Mouse (Mus musculus): ENCODE results near the gene Hist1h2ac. TPM values are rescaled to one million over a fixed set of nuclear protein-coding genes. Genes with fewer than 3 reads are reported as not detected.
A peak's percentile ranks its signal among the peaks of the same experiment; 100 is the strongest.
"Not testable (repeated sequence)": the region's sequence is repeated elsewhere in the genome, so short reads cannot be mapped to it uniquely, and the experiment has no call there.

Gene Hist1h2ac
- 1 to 10 TPM; 2.1 to 2.4 TPM for total RNA-seq (2021)

GRCm38 (mm10) chr13:23683755-23684281 is at the start of gene Hist1h2ac, which contains the start of gene Hist1h2bc:
Hist1h2ac (minus strand) TSS chr13:23683948.
Hist1h2bc (plus strand) TSS chr13:23684199.
- DNase-seq (ENCODE audit: low spot score in 2 of 2), result peak; percentile 91 to 98
- intact Hi-C loops (cut with DNase I), result loop anchor here (1.0 to 10.0 kb wide), 8 partner anchors 14 to 1967 kb away; partner anchors contain the start of genes Hist1h1e, Hist1h2ag, Hist1h2ai and Hist1h2bj

DNA sequence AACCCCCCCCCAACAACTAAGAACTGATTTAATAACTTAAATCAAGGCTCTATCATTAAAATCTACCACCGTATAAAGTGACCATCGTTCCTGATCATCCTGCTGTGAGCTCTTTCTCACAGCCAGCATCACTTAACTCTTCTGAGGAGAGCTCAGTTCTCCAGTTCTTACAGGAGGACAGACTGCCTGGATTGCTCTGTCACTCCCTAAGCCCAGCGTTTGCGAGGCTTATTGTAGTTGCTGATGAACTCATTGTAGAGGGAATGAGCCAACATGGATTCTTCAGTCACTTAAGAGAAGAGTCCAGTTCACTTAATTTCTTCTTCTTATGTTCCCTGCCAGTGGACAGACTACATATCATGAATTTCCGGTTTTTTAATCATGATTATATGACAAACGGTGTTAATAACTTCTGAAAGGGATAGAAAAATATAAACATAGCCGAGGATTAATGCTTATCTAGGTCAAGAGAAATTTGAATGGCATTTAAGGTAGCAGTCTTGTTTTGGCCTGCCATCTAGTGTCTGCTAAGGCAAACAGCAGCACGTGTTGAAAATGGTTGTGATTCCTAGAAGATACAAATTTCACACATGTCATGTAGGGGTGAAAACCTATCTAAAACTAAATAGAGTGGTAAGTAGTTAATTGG is 48.5 kb upstream of the Hist1h2ac start:
- intact Hi-C loops (cut with DNase I), result loop anchor here (1.0 kb wide), 1 partner anchor 31 kb away; no protein-coding TSS in a partner anchor
- DNase-seq (ENCODE audit: low spot score in 2 of 2), result peak; percentile 44 to 51

- no peak for DNase-seq (ENCODE audit: low spot score in 2 of 2)
- intact Hi-C loops (cut with DNase I), result no loop called here
Measured at GRCm38 (mm10) chr13:23730479-23730878, 46.7 kb upstream of the Hist1h2ac start.

GRCm38 (mm10) chr13:23729706-23730105 is 46.0 kb upstream of the Hist1h2ac start:
- intact Hi-C loops (cut with DNase I), result no loop called here
- no peak for DNase-seq (ENCODE audit: low spot score in 2 of 2)

DNA sequence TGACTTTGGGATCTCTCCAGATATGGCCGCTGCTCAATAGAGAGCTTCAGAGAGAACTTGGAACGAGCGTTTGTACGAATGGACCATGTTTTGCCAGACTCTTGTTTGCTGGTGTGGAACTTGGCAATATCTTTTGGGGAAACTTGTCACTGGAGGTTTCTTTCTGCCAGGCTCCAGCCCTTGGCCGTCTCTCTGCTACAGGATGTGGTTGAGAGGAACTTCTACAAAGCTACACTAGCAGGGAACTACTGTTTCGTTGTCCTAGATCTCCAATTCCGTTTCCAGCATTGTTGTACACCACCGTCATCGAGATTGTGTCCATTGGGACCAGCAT is 45.4 kb upstream of the Hist1h2ac start:
- no peak for DNase-seq (ENCODE audit: low spot score in 2 of 2)
- intact Hi-C loops (cut with DNase I), result no loop called here

- no peak for DNase-seq (ENCODE audit: low spot score in 2 of 2)
- intact Hi-C loops (cut with DNase I), result no loop called here
Measured at GRCm38 (mm10) chr13:23728472-23729191, 44.9 kb upstream of the Hist1h2ac start.

GRCm38 (mm10) chr13:23725213-23725612 is 41.5 kb upstream of the Hist1h2ac start:
- intact Hi-C loops (cut with DNase I), result no loop called here
- DNase-seq (ENCODE audit: low spot score in 2 of 2), result no peak

- no peak for DNase-seq (ENCODE audit: low spot score in 2 of 2)
- intact Hi-C loops (cut with DNase I), result no loop called here
Measured at GRCm38 (mm10) chr13:23724239-23724638, 40.5 kb upstream of the Hist1h2ac start.

- intact Hi-C loops (cut with DNase I); DNase-seq (ENCODE audit: low spot score in 2 of 2): not testable (repeated sequence)
Measured at GRCm38 (mm10) chr13:23717593-23718245, 34.0 kb upstream of the Hist1h2ac start.

DNA sequence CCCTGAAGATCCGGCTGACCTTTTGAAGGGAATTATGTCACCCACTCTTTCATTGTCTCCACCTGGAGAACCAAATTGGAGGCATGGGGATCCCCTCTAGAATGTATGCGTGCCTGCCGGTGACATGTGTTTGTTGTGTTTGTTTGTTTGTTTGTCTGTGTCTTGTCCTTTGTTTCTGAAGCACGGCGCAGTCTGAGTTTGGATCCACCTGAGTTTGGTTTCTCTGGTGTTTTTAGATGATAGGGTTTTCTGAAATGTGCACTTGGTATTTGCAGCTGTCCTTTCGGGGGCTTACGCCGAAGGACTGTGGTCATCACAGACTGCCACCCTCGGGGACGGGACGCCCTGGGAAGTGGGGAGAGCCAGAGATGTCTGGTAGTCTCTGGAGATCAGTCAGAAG is 33.4 kb upstream of the Hist1h2ac start:
- intact Hi-C loops (cut with DNase I), result no loop called here
- no peak for DNase-seq (ENCODE audit: low spot score in 2 of 2)

DNA sequence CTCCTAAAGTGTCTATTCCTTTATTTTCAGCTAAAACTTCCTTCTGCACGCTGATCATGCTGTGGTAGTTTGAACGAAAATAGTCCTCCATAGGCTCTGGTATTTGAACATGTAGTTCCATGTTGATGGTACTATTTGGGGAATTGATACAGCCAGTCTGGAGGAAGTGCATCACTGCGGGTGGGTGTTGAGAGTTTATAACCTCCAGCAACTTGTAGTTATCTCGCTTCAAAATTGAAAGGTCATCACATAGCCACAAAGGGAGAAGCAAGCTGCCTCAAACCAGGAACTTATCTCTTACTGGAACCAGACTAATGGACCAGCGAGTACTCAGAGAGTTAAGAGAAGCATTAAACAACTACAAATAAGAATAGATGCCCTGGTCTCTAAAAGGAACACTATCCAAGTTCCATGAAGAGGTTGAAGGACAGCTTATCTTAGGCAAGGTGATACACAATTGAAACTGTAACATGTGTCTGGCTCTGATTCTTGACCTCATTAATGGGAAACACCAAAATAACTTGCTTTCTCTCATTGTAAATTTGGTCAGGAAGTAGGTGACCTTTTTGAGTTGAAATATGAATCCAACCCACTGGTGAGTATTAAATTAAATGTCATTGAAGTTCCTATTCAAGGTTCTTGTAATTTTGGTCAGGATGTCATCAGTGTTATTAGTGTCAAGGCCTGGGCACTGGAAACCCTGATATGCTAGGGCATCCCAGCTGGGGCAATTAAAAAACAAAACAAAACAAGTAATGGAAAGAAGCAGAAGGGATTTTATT is 32.7 kb upstream of the Hist1h2ac start:
- intact Hi-C loops (cut with DNase I), result no loop called here
- no peak for DNase-seq (ENCODE audit: low spot score in 2 of 2)

DNA sequence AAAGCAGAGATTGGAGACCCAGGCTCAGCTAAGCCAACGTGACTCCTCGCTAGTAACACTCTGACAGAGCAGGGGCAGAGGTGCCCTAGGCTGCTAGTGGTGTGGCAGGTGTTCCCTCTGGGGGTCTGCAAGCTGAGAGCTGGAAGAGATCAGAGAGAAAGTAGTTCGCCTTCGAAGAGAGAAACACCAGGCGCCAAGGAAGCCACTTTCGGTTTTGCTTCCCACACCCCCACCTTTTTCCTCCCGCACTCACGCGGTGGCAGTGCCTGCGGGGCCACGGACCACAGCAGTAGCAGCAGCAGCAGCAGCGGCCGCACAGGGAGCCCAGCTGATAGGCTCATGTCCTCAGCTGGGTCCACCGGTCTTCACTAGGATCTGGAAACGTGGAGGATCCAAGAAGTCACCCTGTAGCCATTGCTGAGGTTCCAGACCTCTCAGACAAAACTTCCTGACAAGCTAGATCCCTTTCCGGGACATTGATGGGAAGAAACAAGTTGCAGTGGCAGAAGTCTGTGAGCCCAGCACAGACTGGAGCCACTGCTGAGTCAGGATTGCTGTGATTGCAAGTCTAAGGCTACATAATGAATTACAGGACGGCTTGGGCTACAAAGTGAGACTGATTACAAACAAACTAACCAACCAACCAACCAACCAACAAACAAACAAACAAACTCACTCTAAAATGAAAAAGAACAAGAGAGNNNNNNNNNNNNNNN is 26.8 kb upstream of the Hist1h2ac start, which contains the start of gene Hfe:
Gene Hfe, minus strand, starts transcription at position 481 of the 716 bp plus-strand sequence.
- intact Hi-C loops (cut with DNase I), result no loop called here
- peak; percentile 8 to 43 for DNase-seq (ENCODE audit: low spot score in 2 of 2)

DNA sequence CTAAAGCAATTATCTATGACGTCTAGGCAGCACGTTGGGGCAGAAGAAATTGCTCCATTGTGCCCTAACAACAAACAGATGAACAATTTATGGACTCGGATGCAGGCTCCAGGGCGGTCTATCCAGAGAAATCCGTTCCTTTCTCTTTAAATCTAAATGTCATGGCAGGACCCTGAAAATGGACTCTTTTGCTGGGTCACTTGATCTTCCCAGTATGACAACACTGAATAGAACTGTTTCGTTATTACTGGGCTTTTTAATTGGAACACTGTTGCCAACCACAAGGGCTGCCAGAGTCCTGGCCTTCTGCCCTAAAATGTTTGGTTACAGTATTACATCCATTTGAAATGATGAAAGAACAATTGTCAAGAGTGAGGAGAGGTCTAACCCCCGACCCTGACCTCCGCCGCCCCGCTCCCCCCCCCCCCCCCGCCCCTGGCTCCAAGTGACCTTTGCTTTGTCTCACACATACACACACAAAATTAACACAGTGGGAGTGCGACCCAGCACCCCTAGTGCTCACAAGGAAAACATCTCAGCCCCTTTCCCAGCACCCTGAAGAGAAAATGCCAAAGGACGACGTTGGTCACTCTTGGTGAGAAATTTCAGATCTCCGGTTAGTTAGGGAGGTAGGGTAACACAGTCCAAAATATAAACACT is 26.1 kb upstream of the Hist1h2ac start:
- intact Hi-C loops (cut with DNase I), result no loop called here

DNA sequence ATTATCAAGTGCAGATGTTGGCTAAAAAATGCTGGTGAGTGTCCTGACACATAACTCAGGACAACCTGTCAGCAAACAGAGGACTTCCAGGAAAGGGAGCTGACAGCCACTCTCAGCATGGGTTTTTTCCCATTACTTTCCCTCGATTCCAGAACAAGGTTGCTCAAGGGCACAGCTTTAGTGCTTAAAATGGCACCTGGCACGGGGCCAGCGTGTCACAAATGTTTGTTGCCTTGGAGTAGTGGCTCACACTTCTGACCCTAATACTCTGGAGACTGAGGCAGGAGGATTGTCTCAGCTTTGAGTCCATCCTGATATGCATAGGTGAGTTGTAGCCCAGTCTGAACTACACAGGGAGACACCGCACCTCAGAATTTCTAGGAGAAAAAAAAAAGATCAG is 24.9 kb upstream of the Hist1h2ac start:
- no peak for DNase-seq (ENCODE audit: low spot score in 2 of 2)
- intact Hi-C loops (cut with DNase I), result no loop called here

More for the DNA sequence above, 26.1 kb upstream of the Hist1h2ac start:
- no peak for DNase-seq (ENCODE audit: low spot score in 2 of 2)

- DNase-seq (ENCODE audit: low spot score in 2 of 2), result no peak
- intact Hi-C loops (cut with DNase I), result no loop called here
Measured at GRCm38 (mm10) chr13:23708041-23708440, 24.3 kb upstream of the Hist1h2ac start.

- DNase-seq (ENCODE audit: low spot score in 2 of 2), result no peak
- intact Hi-C loops (cut with DNase I), result no loop called here
Measured at GRCm38 (mm10) chr13:23706771-23707170, 23.0 kb upstream of the Hist1h2ac start.

DNA sequence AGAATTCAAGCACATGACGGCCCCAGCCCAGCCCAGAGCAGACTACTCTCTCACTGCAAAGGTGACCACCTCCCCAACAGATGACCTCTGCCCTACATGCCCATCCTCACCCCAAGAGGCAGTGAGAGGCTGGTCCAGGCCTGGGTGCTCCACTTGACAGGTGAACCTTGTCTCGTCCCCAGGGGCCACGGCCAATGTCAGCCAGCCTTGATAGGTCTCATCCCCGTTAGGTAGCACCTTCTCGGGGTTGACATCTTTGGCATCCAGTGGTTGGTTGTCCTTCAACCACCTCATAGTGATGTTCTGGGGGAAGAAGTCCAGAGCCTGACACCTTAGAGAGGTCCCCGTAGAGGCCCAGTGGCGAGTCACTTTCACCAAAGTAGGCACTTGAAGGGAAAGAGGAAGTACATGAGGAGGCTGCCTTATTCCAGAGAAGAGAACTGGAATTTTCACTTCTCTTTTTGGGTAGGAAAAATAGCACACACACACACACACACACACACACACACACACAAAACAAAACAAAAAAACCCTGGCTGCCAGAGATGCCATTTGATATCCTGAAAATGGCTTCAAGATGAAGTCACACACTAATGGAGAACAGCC is 22.1 kb upstream of the Hist1h2ac start:
- no peak for DNase-seq (ENCODE audit: low spot score in 2 of 2)
- intact Hi-C loops (cut with DNase I), result no loop called here

DNA sequence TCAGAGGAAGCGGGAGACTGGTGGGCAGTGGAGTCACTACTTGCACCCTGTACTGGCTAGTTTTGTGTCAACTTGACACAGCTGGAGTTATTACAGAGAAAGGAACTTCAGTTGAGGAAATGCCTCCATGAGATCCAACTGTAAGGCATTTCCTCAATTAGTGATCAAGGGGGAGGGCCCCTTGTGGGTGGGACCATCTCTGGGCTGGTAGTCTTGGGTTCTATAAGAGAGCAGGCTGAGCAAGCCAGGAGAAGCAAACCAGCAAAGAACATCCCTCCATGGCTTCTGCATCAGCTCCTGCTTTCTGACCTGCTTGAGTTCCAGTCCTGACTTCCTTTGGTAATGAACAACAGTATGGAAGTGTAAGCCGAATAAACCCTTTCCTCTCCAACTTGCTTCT is 19.1 kb upstream of the Hist1h2ac start:
- intact Hi-C loops (cut with DNase I); DNase-seq (ENCODE audit: low spot score in 2 of 2): not testable (repeated sequence)
